Mouse (Mus musculus) embryonic fibroblast, embryonic 13.5 days (primary cell): ENCODE data around the gene Bricd5.

ENCODE experiments used
- CTCF ChIP-seq: IDR thresholded peaks from 2 replicates; pipeline ENCODE4 v1.5.1; 2011; ENCODE audit warnings: mild to moderate bottlenecking, control low read depth, low read length, moderate library complexity, borderline replicate concordance; ENCODE audit not compliant: insufficient read depth
- POLR2A ChIP-seq: IDR thresholded peaks from 2 replicates; pipeline ENCODE4 v1.6.1; 2011; ENCODE audit warnings: low read depth, mild to moderate bottlenecking, control low read depth, low read length, moderate library complexity

- TF ChIP-seq CTCF (0 out of 2 replicates have a peak, but pooled peaks have one; percentile 9), POLR2A (no peak)
These were observed 21.1 kb downstream of the Bricd5 start for GRCm38 (mm10) chr17:24494627-24495335.
